Mouse (Mus musculus) MEL (cell line): Measurements from ENCODE around the gene Unc5cl. TPM values are rescaled to one million over a fixed set of nuclear protein-coding genes. Genes with fewer than 3 reads are reported as not detected.
A peak's percentile ranks its signal among the peaks of the same experiment; 100 is the strongest.
"Not testable (repeated sequence)": the region's sequence is repeated elsewhere in the genome, so short reads cannot be mapped to it uniquely, and the experiment has no call there.

ENCODE experiments used
- DNase-seq: peaks from one replicate; pipeline ENCODE4 v3.0.0; 2011; ENCODE audit warnings: low read depth, low spot score
- H3K27ac ChIP-seq: 2 replicates; pipeline ENCODE4 v1.5.1; 2012; ENCODE audit warnings: low read depth, mild to moderate bottlenecking, control low read depth, low read length, moderate library complexity; ENCODE audit not compliant: control insufficient read depth
- H3K27me3 ChIP-seq, 2 experiments: fragments of 150-350 bp in 1 of 2; sonication (generic) in 1 of 2; 2 replicates each; pipeline ENCODE4 v1.6.1; 2012; ENCODE audit warnings: low read length in 2 of 2, mild to moderate bottlenecking in 2 of 2, improper control_type of control experiment in 1 of 2, moderate library complexity in 1 of 2; ENCODE audit not compliant: insufficient read depth in 2 of 2, control insufficient read depth in 1 of 2
- H3K36me3 ChIP-seq, 2 experiments: 2 replicates each; pipeline ENCODE4 v1.6.1; 2012 to 2014; ENCODE audit warnings: low read length in 2 of 2, improper control_type of control experiment in 1 of 2, inconsistent platforms in 1 of 2, mild to moderate bottlenecking in 1 of 2; ENCODE audit not compliant: insufficient read depth in 2 of 2, control insufficient read depth in 1 of 2
- H3K4me1 ChIP-seq, 2 experiments: fragments of 150-350 bp in 1 of 2; sonication (generic) in 1 of 2; 2 replicates each; pipeline ENCODE4 v1.6.1; 2012; ENCODE audit warnings: low read length in 2 of 2, improper control_type of control experiment in 1 of 2, mild to moderate bottlenecking in 1 of 2; ENCODE audit not compliant: insufficient read depth in 2 of 2, control insufficient read depth in 1 of 2
- H3K4me3 ChIP-seq, 2 experiments: fragments of 150-350 bp in 1 of 2; sonication (generic) in 1 of 2; 2 replicates each; pipeline ENCODE4 v1.5.1; 2012; ENCODE audit warnings: low read depth in 2 of 2, low read length in 2 of 2, mild to moderate bottlenecking in 2 of 2, moderate library complexity in 2 of 2, control low read depth in 1 of 2, improper control_type of control experiment in 1 of 2; ENCODE audit not compliant: control insufficient read depth in 1 of 2, insufficient read depth in 1 of 2
- H3K79me2 ChIP-seq: 2 replicates; pipeline ENCODE4 v1.6.1; 2012; ENCODE audit warnings: mild to moderate bottlenecking, low read length, moderate library complexity; ENCODE audit not compliant: control insufficient read depth, poor library complexity, insufficient read depth
- H3K9ac ChIP-seq: 2 replicates; pipeline ENCODE4 v1.6.1; 2012; ENCODE audit warnings: low read depth, mild to moderate bottlenecking, control low read depth, low read length, moderate library complexity; ENCODE audit not compliant: control insufficient read depth, poor library complexity, severe bottlenecking
- H3K9me3 ChIP-seq: fragments of 150-350 bp; sonication (generic); replicated peaks from 2 replicates; pipeline ENCODE4 v1.6.1; 2012; ENCODE audit warnings: mild to moderate bottlenecking, low read length, improper control_type of control experiment, moderate library complexity; ENCODE audit not compliant: insufficient read depth
- BHLHE40 ChIP-seq: IDR thresholded peaks from 2 replicates; pipeline ENCODE4 v1.6.1; 2012; ENCODE audit warnings: low read depth, mild to moderate bottlenecking, inconsistent platforms, low read length, improper control_type of control experiment, borderline replicate concordance
- CTCF ChIP-seq, 3 experiments: IDR thresholded peaks in 2 of 3; conservative IDR thresholded peaks in 1 of 3; 2 replicates each; pipeline ENCODE4 v1.5.1; 2011 to 2012; ENCODE audit warnings: low read length in 3 of 3, low read depth in 2 of 3, mild to moderate bottlenecking in 2 of 3, improper control_type of control experiment in 1 of 3, inconsistent platforms in 1 of 3, mixed read lengths in 1 of 3, moderate library complexity in 1 of 3; ENCODE audit not compliant: control insufficient read depth in 1 of 3, insufficient read depth in 1 of 3, poor library complexity in 1 of 3, severe bottlenecking in 1 of 3
- EP300 ChIP-seq, 2 experiments: IDR thresholded peaks; 2 replicates each; pipeline ENCODE4 v1.6.1; 2011; ENCODE audit warnings: improper control_type of control experiment in 2 of 2, low read length in 2 of 2, low read depth in 1 of 2, mild to moderate bottlenecking in 1 of 2
- ETS1 ChIP-seq: IDR thresholded peaks from 2 replicates; pipeline ENCODE4 v1.6.1; 2012; ENCODE audit warnings: low read depth, mild to moderate bottlenecking, inconsistent platforms, low read length, improper control_type of control experiment, moderate library complexity
- KAT2A ChIP-seq: conservative IDR thresholded peaks from 2 replicates; pipeline ENCODE4 v1.6.1; 2012; ENCODE audit warnings: low read depth, low read length, improper control_type of control experiment, inconsistent platforms
- POLR2AphosphoS2 ChIP-seq: IDR thresholded peaks from 2 replicates; pipeline ENCODE4 v1.6.1; 2011; ENCODE audit warnings: low read length, improper control_type of control experiment
- POLR2AphosphoS5 ChIP-seq: IDR thresholded peaks from 2 replicates; pipeline ENCODE4 v1.6.1; 2012; ENCODE audit warnings: low read depth, borderline replicate concordance, mild to moderate bottlenecking, inconsistent platforms, low read length, moderate library complexity, mixed read lengths
- RAD21 ChIP-seq: IDR thresholded peaks from 2 replicates; pipeline ENCODE4 v1.6.1; 2011; ENCODE audit warnings: mild to moderate bottlenecking, low read depth, low read length, improper control_type of control experiment
- SMC3 ChIP-seq: IDR thresholded peaks from 2 replicates; pipeline ENCODE4 v1.6.1; 2011; ENCODE audit warnings: low read depth, low read length, improper control_type of control experiment
- UBTF ChIP-seq: IDR thresholded peaks from 2 replicates; pipeline ENCODE4 v1.6.1; 2012; ENCODE audit warnings: low read depth, mild to moderate bottlenecking, inconsistent platforms, low read length, improper control_type of control experiment, moderate library complexity, borderline replicate concordance; ENCODE audit not compliant: insufficient read depth
- ZC3H11A ChIP-seq: IDR thresholded peaks from 2 replicates; pipeline ENCODE4 v1.6.1; 2012; ENCODE audit warnings: low read depth, mild to moderate bottlenecking, inconsistent platforms, low read length, improper control_type of control experiment
- polyA plus RNA-seq, 2 experiments: library from polyadenylated mRNA; stranded (reverse) in 1 of 2; unstranded in 1 of 2; fragments of >175 nt in 1 of 2; fragments of >200 nt in 1 of 2; gene quantifications; 2 replicates each; pipeline versions ENCODE4 v1.2.1 to v1.2.4; 2012; ENCODE audit warnings: low replicate concordance in 2 of 2, low read depth in 1 of 2; ENCODE audit not compliant: insufficient read length in 2 of 2, insufficient read depth in 1 of 2, missing spikeins in 1 of 2
- total RNA-seq: library from RNA; depleted of rRNA; stranded (reverse); fragments of 300-350 nt; gene quantifications from 2 replicates; pipeline ENCODE4 v1.2.3, GENCODE M21; 2012

The Unc5cl gene
- total and polyA plus RNA-seq, 3 experiments: 4.7 to 7.7 TPM; not detected in 1

DNA sequence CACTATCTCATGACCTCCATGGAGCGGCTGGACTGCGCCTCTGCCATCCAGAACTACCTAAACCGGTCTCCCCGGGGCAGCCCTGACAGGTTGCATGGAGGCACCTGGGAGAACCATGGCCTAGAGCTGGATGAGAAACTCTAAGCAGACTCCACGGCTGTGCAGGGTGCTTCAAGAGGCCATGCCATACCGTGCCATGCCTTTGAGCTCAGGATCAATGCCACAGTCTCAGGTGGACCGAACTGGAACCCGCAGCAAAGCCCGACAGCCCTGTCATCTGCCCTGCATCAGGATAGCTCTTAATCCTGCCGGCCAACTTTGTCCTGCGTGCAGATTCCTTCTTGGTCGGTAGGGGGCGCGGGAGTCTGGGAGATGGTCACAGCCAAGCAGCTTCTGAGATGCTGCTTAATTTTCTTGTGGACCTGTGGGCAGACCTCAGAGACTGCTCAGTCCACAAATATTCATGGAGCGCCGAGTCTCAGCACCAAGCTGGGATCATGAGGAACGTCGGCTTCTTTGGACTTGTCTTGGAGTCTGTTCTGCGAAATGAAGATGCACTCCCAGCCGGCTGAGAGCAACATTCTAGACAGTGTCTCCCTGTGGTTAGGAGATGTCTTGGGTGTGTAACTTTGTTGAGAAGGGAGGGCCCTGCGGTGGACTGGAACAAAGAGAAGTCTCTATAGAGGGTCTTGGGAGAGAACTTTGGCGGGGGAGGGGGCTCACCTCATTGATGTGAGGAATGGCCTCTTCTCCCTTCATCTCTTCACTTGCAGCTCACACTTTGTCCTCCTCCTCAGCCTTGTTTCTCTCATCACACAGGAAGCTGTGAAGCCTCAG is 12.9 kb downstream of the Unc5cl start:
- peak; percentile 68 for DNase-seq
- TF ChIP-seq BHLHE40 (no peak), RAD21 (peak; percentile 71), POLR2AphosphoS5 (no peak), ZC3H11A (peak; percentile 48), SMC3 (peak; percentile 68), CTCF (IDR thresholded peaks at IDR 0.05 in 2 of 3, conservative IDR thresholded peaks at IDR 0.05 in 1 of 3; ENCODE audit: control insufficient read depth in 1 of 3, insufficient read depth in 1 of 3, low read depth in 2 of 3, low read length in 3 of 3, poor library complexity in 1 of 3, severe bottlenecking in 1 of 3) (peak; percentile 78 to 95 (median 82))
- Histone ChIP-seq H3K4me3 (no peak overlapping the region), H3K9ac (no peak overlapping the region), H3K27me3 (no peaks in the 10 kb centered on the region), H3K36me3 (no peaks in the 10 kb centered on the region), H3K4me1 (no peaks in the 10 kb centered on the region), H3K79me2 (no peaks in the 10 kb centered on the region), H3K27ac (no peak overlapping the region), H3K9me3 (no peaks in the 10 kb centered on the region)

DNA sequence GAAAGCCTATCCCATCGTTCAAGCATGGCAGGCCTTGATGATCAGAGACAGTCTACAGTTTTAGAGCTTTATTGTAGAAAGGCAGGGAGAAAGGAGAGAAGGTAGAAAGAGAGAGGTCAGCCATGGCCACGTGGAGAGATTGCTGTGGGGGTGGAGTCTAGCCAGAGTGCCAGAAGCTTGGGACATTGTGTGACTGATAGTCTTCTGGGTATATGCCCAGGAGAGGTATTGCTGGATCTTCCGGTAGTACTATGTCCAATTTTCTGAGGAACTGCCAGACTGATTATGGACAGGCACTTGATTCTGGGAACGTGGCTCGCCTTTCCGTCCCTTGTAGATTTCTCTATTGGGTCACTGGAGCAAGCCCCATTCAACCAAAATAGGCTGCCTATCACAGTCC is 19.6 kb downstream of the Unc5cl start:
- not testable (repeated sequence) for DNase-seq, H3K9ac ChIP-seq, H3K4me1 ChIP-seq, H3K27me3 ChIP-seq, H3K4me3 ChIP-seq, H3K79me2 ChIP-seq, H3K27ac ChIP-seq, H3K36me3 ChIP-seq, H3K9me3 ChIP-seq

GRCm38 (mm10) chr17:48475444-48475843 is 20.7 kb downstream of the Unc5cl start:
- no peaks in the 10 kb centered on the region for H3K4me1 ChIP-seq
- no peaks in the 10 kb centered on the region for H3K27me3 ChIP-seq
- no peaks in the 10 kb centered on the region for H3K9me3 ChIP-seq
- H3K27ac ChIP-seq: no peak overlapping the region
- TF ChIP-seq EP300 (IDR thresholded peaks at IDR 0.05; ENCODE audit: low read depth in 1 of 2, low read length in 2 of 2) (no peak), UBTF (no peak), KAT2A (no peak), ETS1 (no peak), POLR2AphosphoS2 (no peak)
- no peak overlapping the region for H3K9ac ChIP-seq
- no peak overlapping the region for H3K4me3 ChIP-seq
- DNase-seq: no peak
- H3K36me3 ChIP-seq: no peaks in the 10 kb centered on the region
- no peaks in the 10 kb centered on the region for H3K79me2 ChIP-seq
